Mouse (Mus musculus) adrenal gland, postnatal 36 days (tissue): ENCODE results near the gene Gata2. TPM values are rescaled to one million over a fixed set of nuclear protein-coding genes. Genes with fewer than 3 reads are reported as not detected.
"Not testable (repeated sequence)": the region's sequence is repeated elsewhere in the genome, so short reads cannot be mapped to it uniquely, and the experiment has no call there.

Experiments
- DNase-seq, 2 experiments: peaks; one replicate each; pipeline ENCODE4 v3.0.0; 2021; ENCODE audit warnings: mixed read lengths in 1 of 2
- long read RNA-seq, 2 experiments: library from polyadenylated mRNA; stranded (forward); transcript quantifications; one replicate each; pipeline ENCODE4 v2.0.0; 2021; ENCODE audit warnings: borderline sequencing depth in 2 of 2
- total RNA-seq, 2 experiments: library from RNA; stranded (reverse); gene quantifications; 2 replicates each; pipeline ENCODE4 v1.2.3; 2021

The Gata2 gene
- 10 to 100 TPM; 21.0 to 21.1 TPM for total RNA-seq
- long read RNA-seq, experiment 1, transcript Gata2-201 (6 exons, 3,571 nt), result major isoform, 7 of 29 reads
- long read RNA-seq, experiment 1, partial matches to known transcripts, result 8 of 29 reads
- long read RNA-seq, experiment 1, other reads (novel, unspliced or antisense), result 9 of 29 reads
- long read RNA-seq, experiment 2, transcript Gata2-202 (6 exons, 3,135 nt), result major isoform, 13 of 29 reads
- long read RNA-seq, experiment 2, transcript Gata2-201 (6 exons, 3,571 nt), result minor isoform, 8 of 29 reads
- long read RNA-seq, experiment 2, partial matches to known transcripts, result 4 of 29 reads
- long read RNA-seq, experiment 2, other reads (novel, unspliced or antisense), result 3 of 29 reads

DNA sequence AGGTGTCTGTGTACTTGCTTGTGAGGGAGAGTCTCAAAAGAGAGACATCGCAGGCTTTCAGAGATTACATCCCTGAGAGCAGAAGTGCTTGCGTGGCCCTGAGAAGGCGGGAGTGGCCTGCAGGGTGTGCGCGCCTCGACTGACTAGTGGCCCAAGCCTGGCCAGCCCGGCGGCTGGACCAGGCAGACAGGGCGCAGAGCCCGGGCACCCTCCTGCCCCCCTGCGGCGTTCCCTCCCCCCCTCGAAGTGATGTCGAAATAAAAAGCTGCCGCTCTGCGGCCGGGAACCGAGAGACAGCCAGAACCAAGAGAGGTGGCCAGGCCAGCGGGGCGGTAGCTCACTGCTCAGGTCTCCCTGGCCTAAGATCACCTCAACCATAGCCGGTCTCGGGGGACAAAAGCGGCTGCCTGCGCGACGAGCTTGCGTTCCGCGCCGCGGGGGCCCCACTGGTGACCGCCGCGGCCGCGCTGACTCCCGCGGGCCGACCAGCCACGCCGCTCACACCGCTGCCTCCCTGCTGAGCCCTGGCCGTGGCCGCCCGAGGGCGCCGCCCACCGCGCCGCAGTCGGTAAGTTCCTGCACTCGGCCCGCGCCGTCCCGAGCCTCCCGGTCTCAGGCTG lies at the start of gene Gata2:
Gene Gata2 (plus strand): TSS at position 459 of the 620 bp plus-strand sequence.
- peak; percentile 52 to 64 for DNase-seq

DNA sequence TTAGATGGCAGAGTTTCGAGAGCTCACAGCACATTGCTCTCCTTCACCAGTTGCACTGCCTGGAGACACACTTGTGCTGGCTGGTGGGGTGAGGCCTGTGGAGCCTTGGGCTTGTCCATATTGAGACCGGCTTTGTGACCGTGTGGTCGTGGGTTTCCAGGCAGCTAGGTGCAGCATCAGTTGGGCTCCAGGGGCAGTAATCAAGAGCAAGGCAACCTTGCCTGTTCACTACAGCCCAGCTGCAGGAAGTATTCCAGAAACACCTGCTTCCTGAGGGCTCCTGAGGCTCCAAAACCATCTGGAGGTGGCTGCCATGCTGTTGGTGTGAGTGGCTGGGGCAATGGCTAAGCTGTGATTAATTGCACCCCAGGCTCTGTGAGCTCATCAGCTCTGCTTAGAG lies 47.9 kb upstream of the Gata2 start:
- no peak for DNase-seq

DNA sequence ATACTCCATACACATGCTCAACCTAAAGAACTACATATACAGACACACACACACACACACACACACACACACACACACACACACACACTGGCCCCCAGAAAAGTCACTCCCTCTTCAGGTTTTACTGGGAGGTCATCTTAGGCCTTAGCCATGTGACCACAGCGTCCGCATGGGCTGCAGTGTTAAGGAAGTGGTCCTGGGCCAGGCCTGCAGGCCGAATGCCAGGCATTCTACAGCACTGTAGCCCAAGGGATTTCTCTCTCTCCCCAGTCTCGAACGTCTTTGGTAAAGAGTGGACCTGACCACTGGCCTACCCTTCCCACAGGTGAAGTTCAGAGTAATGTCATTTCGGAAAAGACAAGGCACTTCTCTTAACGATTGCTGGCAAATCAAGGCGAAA lies 47.1 kb upstream of the Gata2 start:
- no peak for DNase-seq

DNA sequence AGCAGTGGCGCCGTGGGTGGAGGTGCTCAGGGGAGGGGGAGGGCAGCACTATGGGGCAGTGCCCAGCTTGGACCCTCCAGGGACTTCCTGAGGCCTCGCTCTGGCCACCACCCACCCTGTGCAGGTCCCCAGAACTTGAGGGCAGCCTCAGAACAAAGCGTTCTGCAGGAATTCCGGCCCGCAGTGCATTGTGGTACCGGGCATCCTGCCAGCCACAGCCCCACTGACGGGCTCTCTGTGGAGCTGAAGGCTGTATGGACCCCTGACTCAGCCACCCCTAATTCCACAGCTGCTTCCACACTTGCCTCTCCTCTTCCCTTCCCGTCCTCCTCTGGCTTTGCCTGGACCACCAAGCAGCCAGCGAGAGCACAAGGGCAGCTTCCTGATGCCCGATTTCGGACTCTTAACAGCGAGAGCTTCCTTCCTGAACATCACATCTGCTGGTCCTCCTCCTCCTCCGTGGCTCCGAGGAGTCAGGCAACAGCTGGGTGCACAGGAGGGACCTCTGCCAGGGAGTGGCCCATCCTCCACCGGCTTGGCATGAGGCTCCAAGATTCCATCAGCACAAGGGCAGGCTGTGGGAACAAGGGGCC lies 46.2 kb upstream of the Gata2 start:
- DNase-seq, result peak; percentile 52 to 62

DNA sequence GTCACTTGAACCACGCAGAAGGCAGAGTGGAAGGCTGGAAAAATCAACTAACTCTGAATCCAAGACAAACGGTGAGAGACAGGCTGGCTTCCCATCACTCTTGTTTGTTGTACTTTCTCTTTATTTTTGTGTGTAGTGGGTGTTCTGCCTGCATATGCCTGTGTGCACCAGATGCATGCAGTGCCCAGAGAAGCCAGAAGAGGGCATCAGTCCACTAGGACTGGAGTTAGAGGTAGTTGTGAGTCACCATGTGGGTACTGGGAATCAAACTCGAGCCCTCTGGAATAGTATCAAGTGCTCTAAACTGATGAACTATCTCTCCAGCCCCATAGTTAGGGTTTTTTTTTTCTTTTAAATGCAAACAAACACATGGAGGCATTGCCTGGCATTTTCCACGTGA lies 42.4 kb upstream of the Gata2 start:
- DNase-seq, result no peak

GRCm38 (mm10) chr6:88152127-88152705 lies 41.5 kb upstream of the Gata2 start:
- DNase-seq, result peak; percentile 63 to 72

DNA sequence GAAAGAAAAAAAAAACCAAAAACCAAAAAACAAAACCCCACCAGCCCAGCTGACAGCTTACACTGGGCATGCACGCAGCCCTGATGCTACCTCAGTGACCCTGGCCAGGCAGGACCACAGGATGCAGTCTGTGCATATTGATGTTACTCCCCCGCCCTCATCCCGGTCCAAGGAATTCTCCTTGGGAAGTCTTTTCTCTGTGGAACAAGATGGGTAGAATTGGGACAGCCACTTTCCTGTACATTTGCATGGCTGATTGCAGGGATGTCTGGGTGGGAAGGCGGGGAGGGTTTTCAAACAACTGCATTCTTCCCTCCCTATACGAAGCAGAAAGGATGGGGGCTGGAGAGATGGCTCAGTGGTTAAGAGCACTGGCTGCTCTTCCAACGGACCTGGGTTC lies 40.7 kb upstream of the Gata2 start:
- DNase-seq, result no peak

DNA sequence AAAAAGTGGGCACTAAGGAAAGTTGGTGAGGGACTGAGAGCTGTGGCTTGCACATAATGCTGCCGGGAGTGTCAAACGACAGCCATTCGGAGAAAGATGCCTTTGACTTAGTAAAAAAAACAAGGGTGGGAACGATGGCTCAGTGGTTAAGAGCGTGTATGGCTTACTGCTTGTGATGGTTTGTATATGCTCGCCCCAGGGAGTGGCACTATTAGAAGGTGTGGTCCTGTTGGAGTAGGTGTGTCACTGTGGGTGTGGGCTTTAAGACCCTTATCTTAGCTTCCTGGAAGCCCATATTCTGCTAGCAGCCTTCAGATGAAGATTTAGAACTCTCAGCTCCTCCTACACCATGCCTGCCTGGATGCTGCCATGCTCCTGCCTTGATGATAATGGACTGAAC lies 38.1 kb upstream of the Gata2 start:
- DNase-seq, result not testable (repeated sequence)

DNA sequence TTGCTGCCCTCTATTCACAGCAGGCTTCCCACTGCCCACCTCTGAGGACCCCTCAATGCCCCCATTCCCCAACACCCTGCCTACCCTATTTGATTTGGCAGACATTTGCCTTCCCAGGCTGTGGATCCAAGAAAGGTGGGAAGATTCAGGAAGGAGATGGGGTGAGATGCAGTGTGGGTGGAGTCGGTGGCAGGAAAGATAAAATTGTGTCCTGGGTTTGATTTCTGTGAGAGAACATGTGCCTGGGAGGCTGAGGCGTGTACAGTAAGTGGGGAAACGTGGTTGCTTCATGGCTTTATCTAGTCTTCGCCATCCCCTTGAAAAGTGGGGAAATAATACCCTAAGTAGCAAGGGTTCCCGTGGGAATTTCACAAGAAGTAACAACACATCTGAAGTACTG lies 34.9 kb upstream of the Gata2 start:
- no peak for DNase-seq

GRCm38 (mm10) chr6:88166054-88166453 lies 27.6 kb upstream of the Gata2 start:
- peak in 1 of 2 experiments; percentile 10 for DNase-seq

DNA sequence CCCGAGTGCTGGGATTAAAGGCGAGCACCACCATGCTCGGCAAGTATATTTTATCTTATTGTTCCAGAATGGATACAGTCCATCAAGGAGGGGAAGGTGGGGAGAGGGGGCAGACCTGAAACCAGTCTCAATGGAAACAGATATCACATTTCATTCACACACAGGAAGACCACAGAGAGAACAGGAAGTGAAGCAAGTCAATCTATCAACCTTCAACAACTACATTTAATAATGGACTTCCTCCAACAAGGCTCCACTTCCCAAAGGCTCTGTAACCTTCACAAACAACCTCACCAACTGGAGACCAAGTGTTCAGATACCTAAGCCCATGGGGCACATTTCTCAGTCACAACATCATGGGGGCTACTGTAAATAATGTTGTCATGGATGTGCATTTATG lies 19.5 kb upstream of the Gata2 start:
- no peak for DNase-seq

GRCm38 (mm10) chr6:88174676-88175075 lies 19.0 kb upstream of the Gata2 start:
- no peak for DNase-seq

- DNase-seq, result no peak
Measured at GRCm38 (mm10) chr6:88184671-88185070, 9.0 kb upstream of the Gata2 start.

DNA sequence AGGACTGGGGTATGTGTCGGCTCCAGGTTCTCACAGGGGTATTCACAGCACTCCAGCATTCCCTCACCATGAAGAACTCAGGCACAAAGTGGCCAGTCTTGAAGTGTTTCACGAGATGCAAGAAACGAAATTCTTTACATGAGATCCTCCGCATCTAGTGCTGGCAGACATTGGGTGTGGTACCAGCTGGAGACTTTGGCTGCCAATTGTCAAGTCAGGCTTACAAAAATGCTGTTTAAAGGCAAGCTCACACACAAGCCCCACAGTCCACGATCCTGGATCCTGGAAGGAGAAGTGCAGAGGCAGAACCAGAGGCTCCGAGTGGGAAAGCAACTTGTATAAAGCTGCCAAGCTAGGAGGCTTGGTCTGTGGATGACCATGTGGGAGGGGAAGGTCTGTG lies 5.5 kb upstream of the Gata2 start:
- DNase-seq, result no peak

DNA sequence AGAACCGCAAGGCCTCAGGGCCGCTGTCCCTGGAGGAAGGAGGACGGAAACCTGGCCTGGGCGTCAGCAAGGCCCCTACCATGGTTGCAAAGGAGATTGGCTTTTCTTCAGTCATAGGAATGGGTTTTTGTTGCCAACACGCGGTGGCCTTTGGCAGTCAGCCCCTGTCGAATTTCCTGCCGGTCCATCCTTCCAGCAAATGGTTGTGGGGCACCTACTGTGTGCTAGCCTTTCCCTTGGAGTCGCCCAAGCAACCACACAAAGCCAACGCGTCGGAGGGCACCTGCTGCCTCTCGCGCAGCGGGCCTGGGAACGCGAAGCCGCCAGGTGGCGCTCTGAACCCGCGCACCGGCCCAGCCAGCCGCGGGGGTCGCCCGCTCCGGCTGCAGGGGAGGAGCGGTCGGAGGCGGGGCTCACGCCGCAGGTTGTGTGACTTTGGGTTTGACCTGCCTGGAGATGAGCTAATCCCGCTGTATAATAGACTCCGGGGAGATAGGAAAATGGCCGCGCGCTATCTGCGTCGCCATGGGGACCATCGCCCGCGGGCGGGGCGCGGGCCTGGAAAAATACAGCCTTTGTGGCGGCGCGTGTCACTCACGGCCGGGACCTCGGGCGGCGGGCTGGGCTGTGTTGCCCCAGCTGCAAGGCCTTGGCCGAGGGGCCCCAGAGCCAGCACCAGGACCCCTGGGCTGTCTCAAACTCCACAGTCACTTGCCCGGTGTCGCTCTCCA lies 4.2 kb upstream of the Gata2 start:
- DNase-seq, result peak; percentile 83 to 86

DNA sequence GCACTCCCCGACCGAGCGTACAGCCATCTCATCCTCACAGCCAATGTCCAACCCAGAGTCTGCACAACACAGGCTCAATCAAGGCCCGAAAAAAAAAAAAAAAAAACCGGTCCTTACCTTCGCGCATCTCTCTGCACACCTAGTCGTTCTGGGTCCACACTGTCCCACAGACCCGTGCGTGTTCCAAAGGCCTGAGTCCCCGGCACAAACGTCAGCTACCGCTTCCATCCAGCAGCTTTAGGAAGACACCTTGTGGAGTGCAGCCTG lies 3.7 kb upstream of the Gata2 start:
- DNase-seq, result no peak

DNA sequence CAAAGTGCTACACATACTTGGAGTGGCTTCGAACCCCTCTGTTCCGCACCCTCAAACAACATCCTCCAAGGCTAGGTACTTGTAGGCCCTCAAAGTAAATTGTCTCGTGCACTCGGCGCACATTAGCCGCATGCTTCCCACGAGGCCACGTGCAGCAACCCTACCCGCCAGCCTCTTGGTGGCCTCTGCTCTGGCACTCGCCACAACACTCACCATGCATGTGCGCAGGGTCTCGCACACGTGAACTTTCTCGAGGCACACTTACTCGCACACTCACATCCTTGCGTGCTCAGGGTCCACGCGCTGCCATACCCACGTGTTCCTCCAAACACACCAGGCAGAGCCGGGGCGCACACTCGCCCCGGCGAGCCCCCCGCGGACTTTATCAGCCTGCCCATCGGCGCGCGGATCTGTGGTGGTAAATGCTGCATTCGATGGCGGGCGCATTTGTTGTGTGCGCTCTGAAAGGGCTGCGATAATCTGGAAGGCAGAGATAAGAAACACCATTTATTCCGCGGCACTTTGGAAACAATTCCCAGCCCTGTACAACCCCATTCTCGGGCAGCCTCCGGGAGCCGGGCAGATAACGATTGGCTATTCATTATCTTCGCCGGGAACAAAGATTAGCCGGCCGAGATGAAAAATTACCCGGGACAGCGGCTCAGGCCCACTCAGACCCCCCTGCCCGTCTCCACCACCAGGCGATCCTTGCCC lies 3.2 kb upstream of the Gata2 start:
- no peak for DNase-seq

GRCm38 (mm10) chr6:88191024-88191365 lies 2.7 kb upstream of the Gata2 start:
- no peak for DNase-seq

GRCm38 (mm10) chr6:88191411-88192070 lies 2.1 kb upstream of the Gata2 start:
- DNase-seq, result no peak

DNA sequence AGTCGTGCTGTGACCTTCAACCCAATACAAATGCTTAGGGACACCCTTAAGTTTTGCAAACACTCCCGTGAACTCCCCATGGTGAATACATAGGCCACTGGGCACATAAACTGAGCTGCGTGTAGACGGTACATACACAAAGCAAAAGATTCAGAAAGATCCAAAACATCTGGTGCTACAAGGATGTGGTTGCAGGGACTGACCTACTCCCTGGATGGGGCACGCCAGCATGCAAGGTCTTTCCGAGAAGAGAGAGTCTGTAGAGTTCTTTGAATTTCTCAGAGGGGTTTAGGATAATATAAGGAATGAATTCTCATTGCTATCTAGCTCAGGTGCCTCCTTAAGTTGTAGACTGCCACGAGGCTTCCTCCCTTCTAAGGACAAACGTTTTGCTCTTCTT lies 935 bp upstream of the Gata2 start:
- no peak for DNase-seq
